Mouse (Mus musculus): ENCODE measurements around the gene Npcd.

DNA sequence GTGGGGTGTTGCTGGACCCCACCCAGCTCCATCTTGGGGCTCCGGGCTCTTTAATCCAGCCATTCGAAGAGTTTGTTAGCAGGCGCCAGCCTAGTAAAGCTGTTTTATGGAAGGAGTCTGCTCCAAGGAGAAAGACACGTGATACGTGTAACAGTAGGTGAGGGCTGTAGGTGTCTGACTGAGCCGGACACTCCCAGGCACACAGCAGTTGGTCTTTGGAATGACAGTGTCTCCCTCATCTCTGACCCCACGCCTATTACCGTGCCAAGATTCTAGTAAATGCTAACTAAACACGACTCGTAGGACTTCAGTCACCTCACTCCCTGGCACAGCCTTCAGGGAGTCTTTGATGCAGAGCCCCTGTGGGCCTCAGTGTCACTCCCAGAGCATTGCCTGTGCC lies 88.7 kb downstream of the Npcd start:
- TF ChIP-seq POLR2A (IDR thresholded peaks at IDR 0.05; ENCODE audit: borderline replicate concordance, insufficient read depth, low read length) (no peak), CTCF (IDR thresholded peaks at IDR 0.05; ENCODE audit: borderline replicate concordance, insufficient read depth, low read depth, low read length) (no peak)
